Mouse (Mus musculus): ENCODE results near the gene Naxe. TPM values are rescaled to one million over a fixed set of nuclear protein-coding genes. Genes with fewer than 3 reads are reported as not detected.

The Naxe gene
- 10 to 100 TPM; 76.5 to 86.4 TPM for total RNA-seq (2021)

- intact Hi-C loops (cut with DNase I): no loop called here
Observed at GRCm38 (mm10) chr3:88057902-88058696, at the start of gene Naxe. Naxe (minus strand) TSS chr3:88058495.

DNA sequence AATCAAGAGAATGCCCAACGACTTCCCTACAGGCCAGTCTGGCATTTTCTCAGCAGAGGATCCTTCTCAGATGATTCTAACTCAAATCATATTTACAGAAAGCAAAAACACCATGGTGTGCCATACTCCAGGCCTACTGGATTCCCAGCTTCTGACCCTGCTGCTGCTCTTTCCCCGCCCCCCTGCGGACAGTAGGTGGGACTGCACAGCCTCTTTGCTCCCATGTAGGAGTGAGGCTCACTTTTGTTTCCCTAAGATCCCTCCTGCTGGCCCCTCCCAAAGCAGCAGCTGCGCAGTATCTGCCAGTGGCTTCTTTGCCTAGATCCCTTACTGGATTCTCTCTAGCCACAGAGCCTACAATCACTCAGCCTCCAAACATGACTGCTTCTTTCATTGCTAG, 47.8 kb upstream of the Naxe start:
- intact Hi-C loops (cut with DNase I): no loop called here
- no peak for DNase-seq

More at GRCm38 (mm10) chr3:88057902-88058696, at the start of gene Naxe:
- peak; percentile 88 for DNase-seq

GRCm38 (mm10) chr3:88102611-88103010, 44.3 kb upstream of the Naxe start:
- intact Hi-C loops (cut with DNase I): no loop called here
- peak in 1 of 2 experiments; percentile 16 for DNase-seq

GRCm38 (mm10) chr3:88102196-88102595, 43.9 kb upstream of the Naxe start:
- intact Hi-C loops (cut with DNase I): no loop called here
- DNase-seq: peak in 1 of 2 experiments; percentile 12

DNA sequence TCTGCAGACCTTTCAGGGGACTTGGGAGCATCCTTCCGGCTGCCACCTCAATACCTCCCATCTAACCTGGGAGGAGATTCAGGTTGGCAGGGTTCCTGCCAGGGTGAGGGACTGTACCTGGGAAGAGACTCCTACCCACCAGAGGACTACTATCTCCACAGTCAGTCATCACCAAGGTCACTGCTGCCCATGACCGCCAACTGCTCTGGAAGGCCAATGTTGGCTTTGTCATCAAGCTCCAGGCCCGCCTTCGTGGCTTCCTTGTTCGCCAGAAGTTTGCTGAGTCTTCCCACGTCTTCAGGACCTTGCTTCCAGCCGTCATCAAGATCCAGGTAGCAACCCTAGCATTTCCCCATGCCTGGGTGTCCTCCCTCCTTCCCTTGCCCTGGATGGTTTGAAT, 43.4 kb upstream of the Naxe start:
- intact Hi-C loops (cut with DNase I): no loop called here
- no peak for DNase-seq

- no peak for DNase-seq
- intact Hi-C loops (cut with DNase I): no loop called here
Observed at GRCm38 (mm10) chr3:88100251-88100650, 42.0 kb upstream of the Naxe start.

- intact Hi-C loops (cut with DNase I): no loop called here
- DNase-seq: no peak
Observed at GRCm38 (mm10) chr3:88097666-88098065, 39.4 kb upstream of the Naxe start.

- intact Hi-C loops (cut with DNase I): loop anchor here (5.0 kb wide), 1 partner anchor 38 kb away; no protein-coding TSS in a partner anchor
Observed at GRCm38 (mm10) chr3:88094126-88094525, 35.8 kb upstream of the Naxe start.

GRCm38 (mm10) chr3:88090616-88091015, 32.3 kb upstream of the Naxe start:
- DNase-seq: no peak
- intact Hi-C loops (cut with DNase I): loop anchor here (2.0 to 5.0 kb wide), 2 partner anchors 24 to 42 kb away; no protein-coding TSS in a partner anchor

More at GRCm38 (mm10) chr3:88094126-88094525, 35.8 kb upstream of the Naxe start:
- no peak for DNase-seq

DNA sequence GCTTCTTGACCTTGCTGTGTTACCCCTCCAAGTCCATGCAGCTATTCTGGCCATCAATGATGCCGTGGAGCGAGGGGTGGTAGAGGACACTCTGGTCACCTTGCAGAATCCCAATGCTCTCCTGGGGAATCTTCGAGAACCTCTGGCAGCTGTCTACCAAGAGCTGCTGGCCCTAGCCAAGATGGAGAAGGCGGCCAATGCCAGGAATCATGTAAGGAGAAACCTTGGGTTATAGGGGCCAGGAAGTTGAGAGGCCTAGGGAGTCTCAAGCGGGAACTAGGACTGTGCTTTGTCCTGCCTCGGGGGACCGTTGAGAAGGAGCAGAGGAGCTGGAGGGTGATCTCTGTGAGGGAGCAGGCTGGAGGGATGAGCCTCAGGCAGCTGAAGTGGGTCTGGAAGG, 31.8 kb upstream of the Naxe start:
- intact Hi-C loops (cut with DNase I): loop anchor here (2.0 to 5.0 kb wide), 2 partner anchors 25 to 42 kb away; no protein-coding TSS in a partner anchor
- no peak for DNase-seq

- intact Hi-C loops (cut with DNase I): loop anchor here (2.0 to 5.0 kb wide), 3 partner anchors 70 to 155 kb away; no protein-coding TSS in a partner anchor
- DNase-seq: peak; percentile 35 to 37
Observed at GRCm38 (mm10) chr3:88087688-88088087, 29.4 kb upstream of the Naxe start.

DNA sequence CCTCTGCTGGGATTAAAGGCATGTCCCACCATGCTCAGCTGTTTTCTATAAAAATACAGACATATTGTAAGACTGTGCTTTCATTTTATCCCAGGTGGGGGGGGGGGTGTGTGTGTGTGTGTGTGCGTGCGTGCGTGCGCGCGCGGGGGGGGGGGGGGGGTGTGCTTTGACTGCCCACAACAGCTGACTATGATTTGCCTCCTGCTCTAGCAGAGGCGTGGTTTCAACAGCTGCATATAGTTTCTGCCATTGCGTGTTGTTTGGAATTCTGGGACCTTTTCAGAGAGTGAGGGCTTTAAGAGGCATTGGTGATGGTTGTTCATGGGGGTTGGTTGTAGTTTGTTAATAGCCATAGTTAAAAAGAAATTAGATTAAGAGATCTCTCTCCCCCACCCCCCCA, 27.2 kb upstream of the Naxe start:
- intact Hi-C loops (cut with DNase I): loop anchor here (5.0 kb wide), 2 partner anchors 72 to 157 kb away; no protein-coding TSS in a partner anchor
- no peak for DNase-seq

DNA sequence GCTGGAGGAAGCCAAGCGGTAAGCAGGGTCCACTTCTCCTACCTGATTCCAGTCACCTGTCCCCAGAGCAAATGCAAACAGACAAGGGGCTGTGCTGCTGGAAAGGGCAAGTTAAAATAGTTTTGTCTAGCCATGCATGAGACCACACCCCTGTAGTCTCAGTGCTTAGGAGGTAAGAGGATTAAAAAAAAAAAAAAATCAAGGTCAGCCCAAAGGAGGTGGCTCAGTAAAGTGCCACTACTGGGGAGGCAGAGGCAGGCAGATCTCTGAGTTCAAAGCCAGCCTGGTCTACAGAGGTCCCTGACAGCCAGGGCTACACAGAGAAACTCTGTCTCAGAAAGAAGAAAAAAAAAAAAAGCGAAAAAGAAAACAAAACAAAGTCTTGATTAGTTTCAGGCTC, 25.7 kb upstream of the Naxe start:
- intact Hi-C loops (cut with DNase I): no loop called here
- DNase-seq: no peak

DNA sequence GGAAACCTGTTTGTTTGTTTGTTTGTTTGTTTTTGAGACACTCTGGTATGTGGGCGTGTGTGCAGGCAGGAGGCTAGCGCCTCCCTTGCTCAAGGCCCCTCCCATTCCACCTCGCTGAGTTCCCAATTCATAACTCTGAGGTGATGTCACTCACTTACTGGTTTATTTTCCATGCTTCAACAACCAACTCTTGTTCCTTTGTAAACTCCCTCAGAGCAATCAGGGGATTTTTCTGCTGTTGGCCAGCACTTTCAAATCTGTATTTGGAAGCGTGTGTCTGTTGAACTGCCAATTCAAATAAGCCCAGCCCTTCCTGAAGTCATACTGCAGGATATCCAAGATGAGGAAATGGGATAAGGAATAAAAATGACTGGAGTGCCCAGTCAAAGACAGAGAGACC, 24.4 kb upstream of the Naxe start:
- intact Hi-C loops (cut with DNase I): no loop called here

DNA sequence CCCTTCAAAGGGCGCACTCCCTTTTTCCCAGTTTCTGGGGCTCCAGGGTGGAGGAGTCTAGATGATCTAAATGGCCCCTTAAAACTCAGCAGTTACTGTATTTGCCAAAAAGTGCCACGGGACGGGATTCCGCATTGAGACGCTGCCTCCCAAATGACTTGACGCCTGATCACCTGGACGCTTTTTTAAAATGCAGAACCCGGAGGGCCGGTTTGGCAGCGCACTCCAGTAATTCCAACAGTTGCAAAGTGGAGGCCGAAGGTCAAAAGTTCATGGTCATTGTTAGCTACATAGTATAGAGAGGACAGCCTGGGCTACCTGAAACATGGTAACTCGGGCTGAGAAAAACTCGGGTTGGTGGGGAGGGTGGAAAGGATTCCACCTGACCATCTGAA, 23.9 kb upstream of the Naxe start:
- intact Hi-C loops (cut with DNase I): no loop called here
- no peak for DNase-seq

More for the DNA sequence above, 24.4 kb upstream of the Naxe start:
- DNase-seq: peak; percentile 32 to 37

GRCm38 (mm10) chr3:88081345-88082223, 23.3 kb upstream of the Naxe start, which contains the start of gene Iqgap3:
Iqgap3 (plus strand) TSS chr3:88081971.
- intact Hi-C loops (cut with DNase I): no loop called here
- peak; percentile 91 to 95 for DNase-seq

DNA sequence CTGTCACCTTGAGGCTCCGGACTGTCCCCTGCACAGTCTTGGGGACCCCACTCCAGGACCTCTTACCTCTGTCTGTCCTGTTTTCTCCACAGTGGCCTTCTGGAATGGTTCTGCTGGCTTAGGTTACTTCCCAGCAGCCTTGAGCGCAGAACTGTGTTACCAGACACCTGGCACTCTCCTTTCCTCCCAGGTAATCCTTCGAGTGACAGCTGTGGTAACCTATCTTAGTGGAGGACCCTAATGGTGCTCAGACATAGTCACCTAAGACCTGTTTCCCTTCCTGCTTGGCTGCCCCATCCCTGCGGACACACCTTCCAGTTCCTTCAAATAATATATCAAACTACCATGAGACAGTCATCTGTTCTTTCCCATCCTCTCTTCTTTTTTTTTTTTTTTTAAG, 19.9 kb upstream of the Naxe start, which contains the start of gene Ttc24:
TSS of gene Ttc24 (minus strand) at position 101 of the 400 bp plus-strand sequence.
- intact Hi-C loops (cut with DNase I): no loop called here
- no peak for DNase-seq

GRCm38 (mm10) chr3:88077441-88077840, 19.1 kb upstream of the Naxe start:
- intact Hi-C loops (cut with DNase I): no loop called here
- DNase-seq: no peak

- DNase-seq: no peak
Observed at GRCm38 (mm10) chr3:88074766-88075165, 16.5 kb upstream of the Naxe start.

GRCm38 (mm10) chr3:88074351-88074750, 16.1 kb upstream of the Naxe start:
- intact Hi-C loops (cut with DNase I): no loop called here

More at GRCm38 (mm10) chr3:88074766-88075165, 16.5 kb upstream of the Naxe start:
- intact Hi-C loops (cut with DNase I): no loop called here

DNA sequence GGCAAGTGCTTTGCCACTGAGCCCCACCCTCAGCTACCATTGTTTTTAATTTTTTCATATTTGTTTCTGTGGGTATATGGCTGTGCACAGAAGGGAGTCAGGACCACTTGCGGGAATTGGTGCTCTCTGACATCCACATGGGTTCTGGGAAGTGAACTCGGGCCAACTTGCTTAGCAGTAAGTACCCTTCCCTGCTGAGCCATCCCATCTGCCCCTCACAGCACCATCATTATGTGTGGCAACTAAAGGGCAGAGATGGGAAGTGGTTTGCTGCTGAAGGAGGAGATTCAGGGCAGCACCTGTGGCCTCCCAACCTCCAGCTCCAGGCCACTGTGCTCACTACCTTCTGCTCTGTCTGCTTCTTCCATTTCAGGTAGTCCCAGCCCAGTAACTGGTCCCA, 15.3 kb upstream of the Naxe start:
- intact Hi-C loops (cut with DNase I): no loop called here

More at GRCm38 (mm10) chr3:88074351-88074750, 16.1 kb upstream of the Naxe start:
- no peak for DNase-seq

More for the DNA sequence above, 15.3 kb upstream of the Naxe start:
- no peak for DNase-seq
